In genomic region chr10:45372994-45373692, GRCm38 (mm10) we compare ENCODE assay signal across 9 mouse cellular contexts. TPM values are rescaled to one million over a fixed set of nuclear protein-coding genes. Genes with fewer than 3 reads are reported as not detected.
DNase-seq lines count a peak whose midpoint lies in the region; ATAC-seq and TF ChIP-seq lines count a peak whose summit lies in the region.
"Had no signal": no experiment of that assay in that cellular context is flagged by ENCODE, and none has a peak within 500 bp of the region (broad histone marks: within the 10 kb centered on the region; RNA-seq: fewer than 3 reads in every experiment).

No protein-coding gene starts in this region.

- peak; percentile 55 for DNase-seq in ES-E14 (ENCODE audit: low read depth, low spot score)
- DNase-seq in adrenal gland, postnatal 25 days: peak; percentile 52
- DNase-seq in embryonic facial prominence, embryonic 10.5 days (ENCODE audit: low spot score): peak; percentile 67
- DNase-seq in heart, postnatal 4 days: peak; percentile 79
- DNase-seq in layer of hippocampus, adult 2 months (ENCODE audit: low spot score in 2 of 2): peak; percentile 68 to 79
- DNase-seq in lung, postnatal 25 days (ENCODE audit: low spot score): peak; percentile 46
- DNase-seq in retina, adult 2 months (ENCODE audit: low read depth, low spot score): peak; percentile 16
- DNase-seq: liver, embryonic 13.5 days had no signal

- WGBS in embryonic facial prominence, embryonic 10.5 days: 76% methylated on average over 4 of the region's 4 CpGs

- ATAC-seq in inflammation-experienced regulatory T-cells, adult 6 months: no peak

- no peak overlapping the region for H3K4me3 ChIP-seq in ES-E14 (ENCODE audit: insufficient read depth in 1 of 2, low read depth in 1 of 2, low read length in 2 of 2, poor library complexity in 1 of 2, severe bottlenecking in 1 of 2)
- H3K4me3 ChIP-seq in embryonic facial prominence, embryonic 10.5 days: no peak overlapping the region
- no peak overlapping the region for H3K4me3 ChIP-seq in layer of hippocampus, adult 2 months
- H3K4me3 ChIP-seq: liver, embryonic 13.5 days had no signal

- TF ChIP-seq CTCF in layer of hippocampus, adult 2 months (conservative IDR thresholded peaks at IDR 0.05): peak; percentile 98

- no peaks in the 10 kb centered on the region for H3K36me3 ChIP-seq in ES-E14 (ENCODE audit: control insufficient read depth, insufficient read depth, low read length, poor library complexity, severe bottlenecking)
- peaks cover 7% of the 10 kb centered on the region for H3K36me3 ChIP-seq in embryonic facial prominence, embryonic 10.5 days (replicated peaks)
- H3K36me3 ChIP-seq: liver, embryonic 13.5 days had no signal

- no peaks in the 10 kb centered on the region for H3K27me3 ChIP-seq in embryonic facial prominence, embryonic 10.5 days (replicated peaks; ENCODE audit: low read depth, poor library complexity, severe bottlenecking)
- H3K27me3 ChIP-seq: liver, embryonic 13.5 days had no signal

- no peaks in the 10 kb centered on the region for H3K9me3 ChIP-seq in ES-E14 (ENCODE audit: control insufficient read depth, insufficient read depth, low read depth, low read length)
- no peaks in the 10 kb centered on the region for H3K9me3 ChIP-seq in embryonic facial prominence, embryonic 10.5 days
- H3K9me3 ChIP-seq: liver, embryonic 13.5 days had no signal

- no peak overlapping the region for H3K9ac ChIP-seq in ES-E14 (ENCODE audit: insufficient read depth, low read depth, low read length, poor library complexity, severe bottlenecking)
- H3K9ac ChIP-seq: liver, embryonic 13.5 days had no signal

- no peaks in the 10 kb centered on the region for H3K4me1 ChIP-seq in ES-E14 (ENCODE audit: control insufficient read depth in 2 of 2, insufficient read depth in 2 of 2, low read length in 2 of 2, poor library complexity in 1 of 2)
- H3K4me1 ChIP-seq in embryonic facial prominence, embryonic 10.5 days: no peaks in the 10 kb centered on the region; the same call in 1 of the 2 replicates

- in situ Hi-C loops in ES-E14 (cut with MboI; ENCODE audit: low sequenced_read_pairs in 2 of 2, unreplicated experiment in 2 of 2): no loop called here

- H3K27ac ChIP-seq in ES-E14 (ENCODE audit: insufficient read depth, low read depth, low read length, poor library complexity, severe bottlenecking): no peak overlapping the region
- H3K27ac ChIP-seq in embryonic facial prominence, embryonic 10.5 days (replicated peaks): no peak overlapping the region
- H3K27ac ChIP-seq in layer of hippocampus, adult 2 months: no peak overlapping the region
- H3K27ac ChIP-seq: liver, embryonic 13.5 days had no signal

TF ChIP-seq in ES-E14, 5 proteins besides CTCF, POLR2A, EP300 and RAD21:
- no peak for TF ChIP-seq ZNF384 (IDR thresholded peaks at IDR 0.05; ENCODE audit: low read depth, low read length)
- no peak for TF ChIP-seq CHD2 (IDR thresholded peaks at IDR 0.05; ENCODE audit: low read depth, low read length)
- TF ChIP-seq HCFC1 (IDR thresholded peaks at IDR 0.05; ENCODE audit: borderline replicate concordance, insufficient read depth, low read length): no peak
- peak; percentile 63; the same call in 1 of the 2 replicates for TF ChIP-seq ZC3H11A (IDR thresholded peaks at IDR 0.05; ENCODE audit: borderline replicate concordance, low read depth, low read length)
- TF ChIP-seq MAFK (IDR thresholded peaks at IDR 0.05; ENCODE audit: insufficient read depth, low read depth, low read length): no peak

RNA-seq across cellular contexts. Expression of gene Bves, which starts 37.6 kb away (rescaled TPM):
- total RNA-seq in ES-E14 (2012; rRNA removed): 0.58 and 0.85 TPM in 2 replicates
- total RNA-seq in adrenal gland, postnatal 25 days (2021): 0.52 TPM in 1 of 2 replicates, not detected in the other
- polyA plus RNA-seq in embryonic facial prominence, embryonic 10.5 days (2016; fragmentation: Nextera tagmentation; extraction: Ambion mirVana): 2.3 and 2.5 TPM in 2 replicates
- total RNA-seq in heart, postnatal 4 days (2021): 10 to 100 TPM; 83.4 to 85.3 TPM
- 1 to 10 TPM; 2.8 to 3.8 TPM for total RNA-seq in layer of hippocampus, adult 2 months (2021)
- polyA plus RNA-seq in inflammation-experienced regulatory T-cells, adult 6 months (2017; shearing (Covaris generic)): not detected

Comparison
In these comparisons a context has a peak if more than half of its experiments do, and no peak if none do; other contexts are left out.
1. DNase-seq: peak in every context shown above with its lines; median percentile 79 in heart, postnatal 4 days; 74 in layer of hippocampus, adult 2 months; 67 in embryonic facial prominence, embryonic 10.5 days; 55 in ES-E14; 52 in adrenal gland, postnatal 25 days; 46 in lung, postnatal 25 days; 16 in retina, adult 2 months.
2. RNA of gene Bves, which starts 37.6 kb away (total RNA-seq): 83.4 to 85.3 TPM in heart, postnatal 4 days; 2.8 to 3.8 TPM in layer of hippocampus, adult 2 months, 0.58 to 0.85 TPM in ES-E14 and 0.52 TPM in adrenal gland, postnatal 25 days; every median in the first group is over 10 times any median in the second.